Mouse (Mus musculus) left cerebral cortex, adult 9 months (tissue): Measurements from ENCODE around the gene Pdcd6ip.
"Not testable (repeated sequence)": the region's sequence is repeated elsewhere in the genome, so short reads cannot be mapped to it uniquely, and the experiment has no call there.

ENCODE experiments used
- DNase-seq, 2 experiments: peaks; one replicate each; pipeline ENCODE4 v3.0.0; 2022; ENCODE audit warnings: low spot score in 2 of 2

The Pdcd6ip gene

GRCm38 (mm10) chr9:113701441-113702160 lies 6.5 kb downstream of the Pdcd6ip start:
- no peak for DNase-seq

- DNase-seq, result no peak
Observed at GRCm38 (mm10) chr9:113687461-113687860, 20.6 kb downstream of the Pdcd6ip start.

DNA sequence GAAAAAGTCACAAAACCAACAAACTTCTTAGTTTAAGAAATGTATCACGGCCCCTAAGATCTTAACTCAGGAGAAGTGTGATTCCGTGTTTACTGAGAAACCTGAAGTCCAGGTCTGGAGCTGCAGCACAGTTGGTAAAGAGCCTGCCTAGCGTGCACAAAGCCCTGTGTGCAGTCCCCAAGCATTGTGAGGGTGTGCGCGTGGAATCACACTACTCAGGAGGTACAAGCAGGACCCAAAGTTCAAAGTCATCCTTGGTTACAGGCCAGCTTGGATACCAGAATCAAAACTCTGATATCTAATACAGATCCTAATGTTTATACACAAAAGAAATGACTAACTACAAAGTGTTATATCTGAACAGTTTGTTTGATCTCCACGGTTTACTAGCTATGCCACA lies 34.3 kb downstream of the Pdcd6ip start:
- DNase-seq, result no peak

- no peak for DNase-seq
Observed at GRCm38 (mm10) chr9:113672352-113672751, 35.7 kb downstream of the Pdcd6ip start.

GRCm38 (mm10) chr9:113670857-113671106 lies 37.3 kb downstream of the Pdcd6ip start:
- DNase-seq, result no peak

- DNase-seq, result no peak
Observed at GRCm38 (mm10) chr9:113670105-113670856, 37.8 kb downstream of the Pdcd6ip start.

DNA sequence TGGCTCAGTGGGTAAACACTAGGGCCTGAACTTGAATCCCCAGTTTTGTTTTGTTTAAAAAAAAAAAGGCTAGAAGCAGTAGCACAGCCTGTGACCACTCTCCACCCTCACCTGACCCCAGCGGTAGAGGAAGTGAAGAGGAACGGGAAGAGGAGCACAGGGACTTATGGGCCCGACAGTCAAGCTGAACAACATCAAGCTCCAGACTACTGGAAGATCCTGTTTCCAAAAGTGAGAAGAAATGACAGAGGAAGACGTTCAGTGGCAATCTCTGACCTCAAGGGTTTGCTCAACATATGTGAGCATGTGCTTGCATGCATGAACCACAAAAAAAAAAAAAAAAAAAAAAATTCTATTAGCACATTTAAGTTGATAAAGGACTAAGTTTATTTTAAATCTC lies 44.6 kb downstream of the Pdcd6ip start:
- no peak for DNase-seq

DNA sequence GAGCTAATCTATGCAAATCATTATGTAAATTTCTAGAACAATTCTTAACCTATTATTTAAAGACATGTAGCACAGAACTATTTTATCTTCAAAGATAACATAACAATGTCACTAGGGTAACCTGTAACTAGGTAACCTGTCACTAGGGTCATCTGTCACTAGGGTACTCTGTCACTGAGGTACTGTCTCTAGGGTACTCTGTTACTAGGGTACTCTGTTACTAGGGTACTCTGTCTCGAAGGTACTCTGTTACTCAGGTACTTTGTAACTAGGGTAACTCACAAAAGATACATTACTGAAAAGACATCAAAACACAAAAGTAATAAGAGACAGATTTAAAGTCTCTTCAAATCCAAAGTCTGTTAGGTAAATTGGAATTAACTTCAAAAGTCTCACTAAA lies 50.2 kb downstream of the Pdcd6ip start:
- no peak for DNase-seq

DNA sequence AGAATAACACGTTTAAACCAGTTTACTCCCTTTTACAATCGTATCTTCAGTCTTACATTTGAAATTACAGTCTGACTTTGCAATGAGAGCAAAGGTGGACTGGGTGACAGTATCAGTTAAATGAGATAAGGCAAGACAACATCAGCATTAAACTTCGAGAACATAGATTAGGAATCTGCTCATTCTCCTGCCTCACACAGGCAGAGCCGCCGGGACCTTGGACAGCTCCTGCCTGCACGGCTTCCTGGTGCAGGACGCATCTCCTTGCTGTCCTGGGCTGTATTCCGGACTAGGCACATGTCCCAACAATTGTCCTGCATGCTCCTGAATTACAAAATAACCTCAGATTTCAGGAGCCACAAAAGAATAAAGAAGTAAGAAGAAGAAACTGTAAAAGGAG lies 54.5 kb downstream of the Pdcd6ip start:
- DNase-seq, result no peak

DNA sequence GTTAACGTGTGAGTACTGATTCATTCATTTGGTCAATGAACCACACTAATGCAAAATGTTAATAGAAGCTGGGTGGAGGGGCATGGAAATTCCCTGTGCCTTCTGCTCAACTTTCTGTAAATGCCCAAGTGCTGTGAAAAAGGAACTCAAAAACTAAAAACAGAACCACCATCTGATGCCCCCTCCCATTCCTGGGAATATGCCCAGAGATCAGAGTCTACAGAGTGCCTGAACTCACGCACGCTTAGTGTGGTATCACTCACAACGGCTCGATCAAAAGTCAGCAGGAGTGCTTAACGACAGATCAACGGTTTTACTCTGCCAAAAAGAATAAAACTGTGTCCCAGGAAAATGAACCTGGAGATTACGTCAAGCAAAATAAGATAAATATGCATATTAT lies 57.3 kb downstream of the Pdcd6ip start:
- DNase-seq, result no peak

GRCm38 (mm10) chr9:113649211-113649610 lies 58.8 kb downstream of the Pdcd6ip start:
- not testable (repeated sequence) for DNase-seq

GRCm38 (mm10) chr9:113645837-113646169 lies 62.3 kb downstream of the Pdcd6ip start:
- no peak for DNase-seq

- DNase-seq, result peak; percentile 42 to 86
Observed at GRCm38 (mm10) chr9:113645153-113645836, 62.8 kb downstream of the Pdcd6ip start.

- no peak for DNase-seq
Observed at GRCm38 (mm10) chr9:113644701-113645100, 63.4 kb downstream of the Pdcd6ip start.

DNA sequence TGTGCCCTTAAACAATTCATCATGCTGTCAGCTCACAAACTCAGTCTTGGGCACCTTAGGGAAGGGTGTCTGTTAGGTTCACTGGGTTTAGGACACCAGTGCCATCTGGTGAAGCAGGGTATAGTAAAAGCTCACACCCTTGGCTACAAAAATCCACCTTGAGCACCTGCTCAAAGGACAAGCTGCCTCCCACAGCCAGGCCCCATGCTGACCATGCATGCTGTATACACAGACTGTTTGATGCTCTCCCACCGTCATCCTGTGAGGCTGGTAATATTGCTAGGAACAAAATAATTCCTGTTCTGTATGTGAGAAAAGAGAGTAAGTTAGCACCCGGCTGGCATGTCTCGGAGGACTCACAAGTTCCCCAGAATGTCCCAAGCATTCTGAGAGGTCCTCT lies 64.0 kb downstream of the Pdcd6ip start:
- no peak for DNase-seq

- no peak for DNase-seq
Observed at GRCm38 (mm10) chr9:113643669-113644068, 64.4 kb downstream of the Pdcd6ip start.

GRCm38 (mm10) chr9:113634986-113635385 lies 73.1 kb downstream of the Pdcd6ip start:
- DNase-seq, result no peak

DNA sequence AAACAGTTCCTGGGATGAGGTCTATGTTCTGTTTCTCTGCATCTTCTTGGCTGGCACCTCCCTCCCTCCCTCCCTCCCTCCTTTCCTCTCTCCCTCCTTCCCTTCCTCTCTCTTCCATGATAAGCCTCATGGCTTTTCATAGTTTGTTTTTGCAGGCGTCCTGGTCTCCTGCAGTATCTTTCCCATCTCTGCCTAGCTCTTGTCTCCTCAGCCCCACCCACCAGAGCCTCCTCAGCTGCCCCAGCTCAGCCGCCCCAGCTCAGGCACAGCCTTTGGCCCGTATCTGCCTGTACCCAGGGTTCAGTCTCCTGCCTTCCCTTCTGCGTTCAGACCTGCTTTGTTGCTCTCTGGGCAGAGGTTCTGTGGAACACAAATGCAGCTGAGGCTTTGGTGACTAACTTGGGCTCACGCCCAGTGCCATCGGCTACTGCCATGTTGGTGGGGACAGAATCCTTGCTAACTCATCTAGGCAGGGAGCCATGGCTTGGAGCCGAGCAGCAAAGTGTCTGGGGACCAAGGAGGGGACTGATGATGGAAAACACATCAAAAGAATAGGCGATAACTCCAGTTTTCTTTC lies 74.8 kb downstream of the Pdcd6ip start:
- peak in 1 of 2 experiments; percentile 47 for DNase-seq

GRCm38 (mm10) chr9:113632350-113633043 lies 75.6 kb downstream of the Pdcd6ip start:
- no peak for DNase-seq

GRCm38 (mm10) chr9:113629632-113630031 lies 78.4 kb downstream of the Pdcd6ip start:
- DNase-seq, result peak in 1 of 2 experiments; percentile 82

- no peak for DNase-seq
Observed at GRCm38 (mm10) chr9:113629191-113629590, 78.9 kb downstream of the Pdcd6ip start.

DNA sequence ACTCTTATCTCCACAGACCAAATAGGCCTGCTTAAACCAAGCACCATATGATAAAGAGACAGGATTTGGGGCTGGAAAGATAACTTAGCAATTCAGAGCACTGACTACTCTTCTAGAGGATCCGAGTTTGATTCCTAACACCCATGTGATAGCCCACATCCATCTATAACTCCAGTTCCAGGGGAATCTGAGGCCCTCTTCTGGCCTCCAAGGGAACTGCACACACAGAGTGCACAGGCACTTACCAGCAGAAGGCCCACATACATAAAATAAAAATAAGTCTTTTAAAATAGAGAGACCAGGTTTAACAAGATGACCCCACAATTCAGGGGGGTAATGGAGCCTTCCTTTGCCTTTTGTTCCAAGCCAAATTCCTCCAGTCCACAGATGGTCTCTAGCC lies 79.3 kb downstream of the Pdcd6ip start:
- DNase-seq, result no peak
